Mouse (Mus musculus) frontal cortex, postnatal 10 days (tissue): ENCODE measurements around the gene Csf3.
"Not testable (repeated sequence)": the region's sequence is repeated elsewhere in the genome, so short reads cannot be mapped to it uniquely, and the experiment has no call there.

Source experiments
- DNase-seq, 2 experiments: peaks; one replicate each; pipeline ENCODE4 v3.0.0; 2022; ENCODE audit warnings: low spot score in 2 of 2, mixed read lengths in 1 of 2

Gene Csf3

DNA sequence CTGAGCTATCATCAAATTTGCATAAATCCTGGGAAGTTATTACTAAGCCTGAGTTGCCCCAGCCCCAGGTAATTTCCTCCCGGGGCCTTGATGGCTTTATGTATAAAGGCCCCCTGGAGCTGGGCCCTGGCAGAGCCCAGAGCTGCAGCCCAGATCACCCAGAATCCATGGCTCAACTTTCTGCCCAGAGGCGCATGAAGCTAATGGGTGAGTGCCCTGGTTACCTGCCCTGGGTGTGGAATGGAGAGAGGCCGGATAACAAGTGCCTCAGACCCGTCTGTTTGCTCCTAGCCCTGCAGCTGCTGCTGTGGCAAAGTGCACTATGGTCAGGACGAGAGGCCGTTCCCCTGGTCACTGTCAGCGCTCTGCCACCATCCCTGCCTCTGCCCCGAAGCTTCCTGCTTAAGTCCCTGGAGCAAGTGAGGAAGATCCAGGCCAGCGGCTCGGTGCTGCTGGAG is at the start of gene Csf3:
Gene Csf3, plus strand, starts transcription at position 51 of the 458 bp plus-strand sequence.
- DNase-seq = no peak

DNA sequence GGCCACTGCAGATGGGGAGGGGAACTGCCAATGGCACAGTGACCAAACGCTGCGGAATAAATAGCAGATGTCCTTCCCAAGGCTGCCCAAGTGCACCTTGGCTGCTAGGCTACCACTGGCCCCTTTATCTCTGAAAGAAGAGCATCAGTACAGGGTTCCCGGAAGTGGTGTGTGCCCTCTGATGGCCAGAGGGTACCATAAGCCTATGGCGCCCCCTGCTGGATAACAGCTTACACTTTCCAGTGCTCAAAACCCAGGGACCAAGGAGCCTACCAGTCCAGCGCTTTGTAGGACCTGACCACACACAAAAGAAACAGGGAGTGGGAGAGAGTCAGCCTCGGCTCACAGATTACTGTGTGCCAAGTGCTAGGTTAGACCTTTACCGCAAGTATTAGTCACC is 46.0 kb upstream of the Csf3 start:
- DNase-seq = not testable (repeated sequence)

DNA sequence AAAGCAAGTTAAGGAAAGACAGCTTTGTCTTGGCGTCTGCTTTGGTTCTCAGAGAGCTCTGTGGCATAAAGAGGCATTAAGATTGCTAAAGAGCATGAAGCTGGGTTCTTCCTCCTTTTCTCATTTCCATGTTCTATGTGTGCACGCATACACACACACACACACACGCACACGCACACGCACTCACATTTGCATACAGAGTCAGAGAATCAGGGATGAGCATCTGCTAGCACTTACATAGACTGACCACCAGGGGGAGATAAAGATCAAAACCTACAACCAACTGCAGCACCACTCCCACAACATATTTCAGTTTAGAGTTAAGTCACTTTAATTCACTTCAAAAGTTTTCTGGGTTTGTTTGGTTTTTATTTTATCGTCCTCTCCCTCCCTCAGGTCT is 40.5 kb upstream of the Csf3 start:
- DNase-seq = peak; percentile 33 to 46

DNA sequence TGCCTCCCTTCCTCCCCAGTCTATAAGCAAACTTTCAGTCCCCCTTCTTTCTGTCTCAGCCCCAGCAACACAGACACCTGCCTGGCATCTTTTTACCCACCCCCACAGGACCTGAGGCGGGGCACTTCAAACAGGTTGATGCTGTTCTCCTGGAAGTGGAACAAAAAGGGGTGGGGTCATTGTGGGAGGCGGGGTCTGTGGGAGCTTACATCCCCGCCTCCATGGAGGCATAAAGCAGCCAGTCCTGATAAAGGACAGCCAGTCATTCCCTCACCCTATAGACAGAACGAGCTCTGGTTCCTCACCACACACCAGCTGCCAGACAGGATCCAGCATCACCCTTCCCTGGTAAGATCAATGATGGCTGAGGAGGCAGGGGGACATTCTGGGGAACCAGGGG is 37.0 kb upstream of the Csf3 start, which contains the start of gene Gsdma:
Gene Gsdma, plus strand, starts transcription at position 261 of the 400 bp plus-strand sequence.
- DNase-seq = no peak

DNA sequence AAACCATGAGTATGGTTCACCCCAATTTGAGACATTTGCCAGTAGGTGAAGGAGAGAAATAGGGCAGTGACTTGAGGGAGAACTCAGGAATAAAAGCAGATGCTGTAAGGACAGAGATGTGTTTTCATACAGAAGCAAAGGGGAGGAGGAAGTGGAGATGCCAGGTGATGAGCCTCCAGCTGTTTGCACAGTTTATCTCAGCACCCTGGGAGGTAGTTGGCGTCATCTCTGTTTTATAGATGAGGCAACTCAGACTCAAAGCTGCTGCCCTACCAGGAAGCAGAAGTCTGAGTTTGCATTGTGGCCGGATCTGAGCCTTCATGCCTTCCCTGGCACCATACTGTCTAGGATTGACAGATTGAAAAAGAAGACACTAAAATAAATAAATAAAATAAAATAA is 32.1 kb upstream of the Csf3 start:
- no peak for DNase-seq

DNA sequence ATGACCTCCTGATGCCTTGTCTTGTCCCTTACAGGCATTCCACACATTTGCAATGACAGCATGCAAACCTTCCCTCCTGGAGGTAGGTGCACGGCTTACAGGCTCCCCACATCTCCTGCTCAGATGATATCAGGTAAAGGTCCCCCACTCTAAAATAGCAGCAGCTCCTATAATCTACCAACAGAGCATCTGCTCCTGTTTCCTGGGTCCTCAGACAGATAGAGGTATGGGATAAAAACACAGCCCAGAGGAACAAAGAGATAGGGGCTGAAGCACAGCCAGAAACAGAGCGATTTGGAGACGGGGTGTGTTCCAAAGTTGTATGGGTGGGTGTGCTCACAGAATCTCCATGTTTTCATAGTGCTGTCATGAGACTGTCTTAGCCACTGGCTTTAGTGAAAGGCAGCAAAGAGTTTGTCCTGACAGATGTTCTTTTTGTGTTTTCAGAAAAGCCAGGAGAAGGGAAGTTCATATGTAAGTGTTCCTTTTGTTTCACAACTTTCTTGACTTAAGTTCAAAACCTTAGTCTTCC is 29.7 kb upstream of the Csf3 start:
- DNase-seq = no peak

DNA sequence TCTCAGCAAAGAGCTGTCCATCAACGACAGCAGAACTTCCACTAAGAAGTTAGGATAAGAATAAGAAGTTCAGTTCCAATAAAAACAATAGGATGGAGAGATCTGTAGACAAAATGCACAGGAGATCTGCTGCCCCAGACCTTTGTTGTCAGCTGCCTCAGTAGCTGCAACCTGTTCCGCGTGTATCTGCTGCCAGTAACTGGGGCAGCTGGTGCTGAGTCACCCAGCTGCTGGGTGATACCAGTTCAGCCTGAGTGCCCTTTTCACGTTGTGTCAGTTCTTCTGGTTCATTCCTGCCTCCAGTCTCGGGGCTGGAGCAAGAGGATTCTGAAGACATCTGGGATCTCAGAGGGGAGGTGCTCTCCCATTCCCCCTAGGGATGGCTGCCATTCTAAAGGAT is 29.2 kb upstream of the Csf3 start:
- DNase-seq = no peak

DNA sequence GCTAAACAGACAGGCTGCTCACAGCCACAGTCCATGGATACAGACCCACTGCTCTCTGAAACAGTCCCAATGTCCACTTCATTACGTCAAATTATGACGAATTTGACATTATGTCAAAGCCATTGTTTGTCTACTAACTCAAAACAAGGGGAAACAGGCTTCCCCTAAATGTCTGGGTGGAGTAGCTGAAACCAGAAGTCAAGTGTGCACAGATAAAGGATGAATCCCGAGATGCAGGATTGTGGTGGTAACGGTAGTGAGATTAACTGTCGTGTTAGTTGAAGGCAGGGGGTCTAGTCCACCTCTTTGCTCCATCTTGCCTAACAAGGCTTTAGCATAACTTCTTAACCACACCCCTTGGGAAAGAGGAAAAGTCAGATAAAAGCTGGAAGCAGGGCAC is 28.6 kb upstream of the Csf3 start:
- no peak for DNase-seq

DNA sequence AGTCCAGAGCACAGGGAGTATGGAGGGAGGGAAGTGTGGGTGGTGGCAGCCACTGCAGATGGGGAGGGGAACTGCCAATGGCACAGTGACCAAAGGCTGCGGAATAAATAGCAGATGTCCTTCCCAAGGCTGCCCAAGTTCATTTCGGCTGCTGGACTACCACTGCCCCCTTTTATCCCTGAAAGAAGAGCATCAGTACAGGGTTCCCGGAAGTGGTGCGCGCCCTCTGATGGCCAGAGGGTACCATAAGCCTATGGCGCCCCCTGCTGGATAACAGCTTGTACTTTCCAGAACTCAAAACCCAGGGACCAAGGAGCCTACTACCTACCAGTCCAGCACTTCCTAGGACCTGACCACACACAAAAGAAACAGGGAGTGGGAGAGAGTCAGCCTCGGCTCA is 27.9 kb upstream of the Csf3 start:
- peak in 1 of 2 experiments; percentile 31 for DNase-seq

DNA sequence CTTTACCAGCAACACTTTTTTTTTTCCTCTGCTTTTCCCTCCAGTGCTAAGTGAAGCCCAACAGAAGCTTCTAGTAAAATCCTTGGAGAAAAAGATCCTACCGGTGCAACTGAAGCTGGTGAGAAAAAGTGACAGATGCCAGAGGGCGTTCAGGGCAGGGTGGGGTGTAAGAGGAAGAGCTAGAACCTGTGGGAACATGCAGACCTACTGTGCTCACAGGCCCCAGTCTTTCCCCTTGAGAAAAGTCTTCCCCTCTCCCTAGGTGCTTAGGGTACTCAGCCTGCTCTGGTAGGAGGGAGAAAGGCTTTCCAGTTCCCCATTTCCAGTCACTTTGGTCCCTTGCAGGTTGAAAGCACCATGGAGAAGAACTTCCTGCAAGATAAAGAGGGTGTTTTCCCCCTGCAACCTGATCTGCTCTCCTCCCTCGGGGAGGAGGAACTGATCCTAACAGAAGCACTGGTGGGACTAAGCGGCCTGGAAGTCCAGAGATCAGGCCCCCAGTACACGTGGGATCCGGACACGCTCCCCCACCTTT is 25.2 kb upstream of the Csf3 start:
- no peak for DNase-seq

DNA sequence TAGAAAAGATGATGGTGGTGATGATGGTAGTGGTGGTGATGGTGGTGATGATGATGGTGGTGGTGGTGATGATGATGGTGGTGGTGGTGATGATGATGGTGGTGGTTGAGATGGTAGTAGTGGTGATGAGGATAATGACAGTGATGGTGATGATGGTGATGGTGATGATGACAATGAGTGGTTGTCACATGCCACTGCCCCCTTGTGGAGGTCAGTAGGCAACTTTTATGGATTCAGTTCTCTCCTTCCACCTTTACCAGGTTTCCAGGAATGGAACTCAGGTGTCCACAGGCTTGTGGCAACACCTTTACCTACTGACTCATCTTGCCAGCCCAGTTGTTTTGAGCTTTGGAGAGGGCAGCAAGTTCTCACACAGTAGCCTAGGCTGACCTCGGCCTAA is 21.0 kb upstream of the Csf3 start:
- no peak for DNase-seq

DNA sequence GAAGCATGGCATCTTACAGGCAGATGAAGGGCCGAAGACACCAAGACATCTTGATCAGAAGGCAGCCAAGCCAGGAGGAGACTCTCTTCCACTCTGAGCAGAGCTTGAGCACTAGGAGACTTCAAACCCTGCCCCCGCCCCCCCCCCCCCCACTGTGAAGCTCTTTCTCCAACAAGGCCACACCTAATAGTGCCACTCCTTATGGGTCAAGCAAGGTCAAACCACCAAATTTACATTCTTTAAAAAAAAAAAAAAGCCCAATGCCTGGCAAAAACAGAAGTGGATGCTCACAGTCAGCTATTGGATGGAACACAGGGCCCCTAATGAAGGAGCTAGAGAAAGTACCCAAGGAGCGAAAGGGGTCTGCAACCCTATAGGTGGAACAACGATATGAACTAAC is 20.5 kb upstream of the Csf3 start:
- not testable (repeated sequence) for DNase-seq

DNA sequence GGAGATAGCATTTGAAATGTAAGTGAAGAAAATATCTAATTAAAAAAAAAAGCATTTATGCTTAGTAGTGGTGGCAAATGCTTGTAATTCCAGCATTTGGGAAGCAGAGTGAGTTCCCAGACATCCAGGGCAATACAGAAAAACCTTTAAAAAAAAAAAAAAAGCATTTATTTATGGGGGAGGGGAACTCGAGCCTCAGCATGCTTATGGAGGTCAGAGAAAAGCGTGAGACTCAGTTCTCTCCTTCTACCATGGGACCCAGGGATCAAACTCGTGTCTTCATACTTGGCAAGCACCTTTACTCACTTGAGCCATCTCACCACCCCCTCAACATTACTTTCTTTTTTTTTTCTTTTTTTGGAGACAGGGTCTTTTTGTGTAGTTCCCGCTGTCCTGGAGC is 19.9 kb upstream of the Csf3 start:
- no peak for DNase-seq

DNA sequence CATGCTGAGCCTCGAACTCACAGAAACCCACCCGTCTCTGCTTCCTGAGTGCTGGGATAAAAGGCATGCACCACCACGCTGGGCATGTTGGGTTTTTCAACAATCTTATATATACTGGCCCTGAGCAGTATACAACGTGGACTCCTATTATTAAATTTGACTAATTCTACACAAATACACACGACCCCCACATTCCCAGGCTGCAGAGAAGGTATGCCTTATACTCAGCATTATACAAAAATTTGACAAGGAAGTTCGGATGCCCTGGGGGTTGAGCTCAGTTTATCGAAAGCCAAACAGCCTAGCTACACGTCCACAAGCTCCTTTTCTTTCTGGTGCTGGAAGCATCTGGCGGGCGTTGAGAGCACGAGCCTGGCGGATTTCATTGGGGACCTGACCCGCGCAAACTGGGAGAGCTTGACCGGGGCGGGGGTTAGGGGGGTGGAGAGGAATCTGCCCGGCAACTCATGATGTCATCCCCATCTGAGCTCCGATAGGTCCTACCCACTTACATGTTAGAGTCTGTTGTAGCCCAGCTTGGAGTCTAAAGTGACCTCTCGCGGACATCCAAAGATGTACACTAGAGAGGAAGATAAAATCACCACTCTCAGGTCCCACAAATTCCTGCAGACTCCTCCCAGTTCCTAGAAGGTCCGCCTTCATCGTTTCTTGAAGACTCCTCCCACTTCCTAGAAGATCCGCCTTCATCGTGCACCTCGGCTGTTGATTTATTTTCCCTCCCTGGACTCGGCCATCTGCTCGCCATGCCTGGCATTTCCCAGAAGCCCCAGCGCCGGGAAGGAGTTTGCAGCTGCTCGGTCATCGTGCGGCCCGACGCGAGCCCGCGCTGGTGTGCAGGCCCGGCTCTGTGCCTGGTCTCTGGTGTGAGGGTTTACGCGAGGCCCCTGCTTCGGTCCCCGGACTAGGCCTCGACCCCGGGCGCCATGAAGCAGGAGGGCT is 19.0 kb upstream of the Csf3 start, which contains the start of gene Psmd3:
Gene Psmd3, plus strand, starts transcription at position 769 of the 960 bp plus-strand sequence.
- DNase-seq = peak; percentile 93 to 95

DNA sequence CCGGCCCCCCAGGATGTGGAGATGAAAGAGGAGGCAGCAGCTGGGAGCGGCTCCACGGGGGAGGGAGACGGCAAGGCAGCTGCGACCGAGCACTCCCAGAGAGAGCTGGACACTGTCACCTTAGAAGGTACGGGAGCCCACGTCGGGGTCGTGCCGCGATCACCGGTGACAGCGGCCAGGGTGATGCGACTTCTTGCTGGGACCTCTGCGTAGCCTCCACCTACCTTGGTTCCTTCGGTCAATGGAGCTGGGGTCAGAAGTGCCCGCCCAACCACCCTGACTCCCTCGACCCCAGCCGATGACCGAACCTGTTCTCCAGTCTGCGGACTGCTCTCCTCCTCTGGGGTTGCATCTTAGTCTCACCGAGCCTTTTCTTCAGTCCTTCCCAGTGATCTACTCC is 18.3 kb upstream of the Csf3 start:
- DNase-seq = no peak

DNA sequence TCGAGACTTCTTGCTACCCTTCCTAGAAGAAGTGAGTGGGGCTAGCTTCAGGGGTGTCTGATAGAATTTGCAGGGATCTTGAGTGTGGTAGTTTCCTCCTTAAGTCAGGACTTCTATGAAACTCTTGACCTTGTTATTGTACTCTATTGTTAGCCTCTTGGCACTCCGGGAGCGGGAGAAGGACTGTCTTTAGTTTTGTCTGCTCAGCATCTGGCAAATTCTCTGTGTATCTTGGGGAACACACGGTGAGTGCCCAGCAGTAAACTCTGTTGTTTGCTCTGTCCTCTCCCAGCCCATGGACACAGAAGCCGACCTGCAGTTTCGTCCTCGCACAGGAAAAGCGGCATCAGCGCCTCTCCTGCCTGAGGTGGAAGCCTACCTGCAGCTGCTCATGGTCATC is 15.4 kb upstream of the Csf3 start:
- DNase-seq = no peak

DNA sequence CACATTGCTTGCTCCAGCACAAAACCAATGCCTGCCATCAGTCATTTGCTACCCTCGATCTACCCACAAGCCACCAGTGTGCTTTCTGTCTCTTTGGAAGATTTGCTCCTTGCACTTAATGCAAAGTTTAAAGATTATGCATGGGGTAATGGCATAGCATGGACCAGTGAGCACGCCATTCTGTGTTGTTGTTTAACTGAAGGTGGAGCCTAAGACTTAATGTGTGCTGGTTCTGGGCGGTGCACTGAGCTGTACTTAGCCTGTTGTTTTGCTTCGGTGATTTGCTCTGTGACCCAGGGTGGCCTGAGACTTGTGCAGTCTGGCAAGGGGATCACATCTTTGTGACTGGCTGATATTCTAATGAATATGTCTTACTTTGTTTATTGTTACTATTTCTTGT is 14.1 kb upstream of the Csf3 start:
- no peak for DNase-seq

DNA sequence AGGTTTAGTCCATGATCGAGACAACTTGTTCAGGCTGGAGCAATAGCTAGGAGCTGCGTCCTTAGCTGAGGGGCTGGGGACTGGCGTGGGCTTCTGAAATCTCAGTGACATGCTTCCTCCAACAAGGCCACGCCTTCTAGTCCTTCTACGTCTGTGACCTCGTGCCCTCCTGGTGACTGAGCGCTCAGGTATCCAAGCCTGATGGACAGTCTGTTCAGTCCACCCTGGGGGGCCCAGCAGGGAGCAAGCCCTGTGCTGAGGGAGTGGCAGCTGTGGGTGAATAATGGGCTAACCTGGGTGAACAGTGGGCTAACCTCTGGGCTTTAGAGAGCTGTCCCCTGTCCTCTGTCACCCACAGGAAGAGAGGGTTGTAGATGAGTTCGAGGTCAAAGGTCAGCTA is 13.1 kb upstream of the Csf3 start:
- DNase-seq = no peak

DNA sequence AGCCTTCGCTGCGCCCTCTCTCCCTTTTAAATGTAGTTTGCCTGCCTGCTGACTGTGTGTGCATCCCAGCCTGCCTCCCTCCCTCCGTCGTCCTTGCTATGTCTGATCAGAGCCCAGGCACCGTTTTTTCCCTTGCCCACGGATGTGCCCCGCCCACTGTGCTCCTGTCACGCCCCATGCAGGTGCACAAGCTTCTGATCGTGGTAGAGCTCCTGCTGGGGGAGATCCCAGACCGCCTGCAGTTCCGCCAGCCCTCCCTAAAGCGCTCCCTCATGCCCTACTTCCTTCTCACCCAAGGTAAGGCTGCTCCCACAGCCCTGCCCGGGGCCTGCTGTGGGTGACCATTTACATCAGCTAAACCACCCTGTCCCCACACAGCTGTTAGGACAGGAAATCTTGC is 7.9 kb upstream of the Csf3 start:
- no peak for DNase-seq

DNA sequence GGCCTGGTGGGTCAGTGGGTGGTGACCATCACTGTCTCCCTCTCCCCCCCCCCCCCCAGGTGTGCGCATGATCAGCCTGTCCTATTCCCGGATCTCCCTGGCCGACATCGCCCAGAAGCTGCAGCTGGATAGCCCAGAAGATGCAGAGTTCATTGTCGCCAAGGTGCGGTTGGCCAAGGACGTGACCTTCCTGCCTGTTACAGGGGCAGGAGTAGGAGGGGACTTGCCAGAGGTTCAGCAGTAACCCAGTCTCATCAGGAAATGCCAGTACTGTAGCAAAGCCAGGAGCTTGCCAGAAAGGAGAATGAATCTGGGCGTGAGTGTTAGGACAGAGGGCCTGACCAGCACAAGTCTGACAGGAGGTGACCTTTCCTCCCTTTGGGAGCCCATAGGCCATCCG is 7.3 kb upstream of the Csf3 start:
- no peak for DNase-seq

DNA sequence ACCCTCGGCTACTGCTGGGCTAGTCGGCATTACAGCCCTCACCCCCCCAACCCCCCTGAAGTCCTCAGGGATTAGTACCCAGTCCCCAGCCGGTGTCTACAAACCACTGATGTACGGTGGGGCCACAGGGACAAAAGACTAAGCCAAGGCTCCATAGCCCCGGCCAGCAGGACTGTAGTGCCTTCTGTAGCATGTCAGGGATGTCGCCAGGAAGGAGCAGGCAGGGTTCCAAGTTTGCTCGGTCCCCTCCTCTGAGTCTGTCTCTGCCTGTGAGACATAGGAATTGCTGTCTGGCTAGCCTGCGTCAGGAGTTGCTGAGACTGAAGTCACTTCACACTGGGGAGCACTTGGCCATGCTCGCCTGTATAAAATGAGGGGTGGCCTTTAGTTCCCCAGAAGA is 6.8 kb upstream of the Csf3 start:
- DNase-seq = no peak

DNA sequence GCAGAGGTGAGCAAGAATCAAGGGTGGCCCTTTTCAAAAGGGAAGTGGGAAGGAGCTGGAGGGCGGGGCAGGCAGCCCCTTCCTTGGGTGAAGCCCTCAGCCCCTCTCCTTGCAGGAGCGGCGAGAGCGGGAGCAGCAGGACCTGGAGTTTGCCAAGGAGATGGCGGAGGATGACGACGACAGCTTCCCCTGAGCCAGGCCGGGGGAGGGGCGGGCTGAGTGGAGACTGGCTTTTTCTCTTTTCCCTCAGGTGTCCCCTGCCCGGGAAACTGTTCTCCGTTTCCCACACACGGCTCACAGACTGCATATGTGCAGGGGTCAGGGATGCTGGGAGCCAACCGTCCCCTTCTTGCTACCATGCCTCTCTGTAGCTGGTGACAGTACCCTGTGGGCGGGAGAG is 5.7 kb upstream of the Csf3 start:
- no peak for DNase-seq
